Mouse (Mus musculus) CH12.LX (cell line): Measurements from ENCODE around the gene Olfr690. TPM values are rescaled to one million over a fixed set of nuclear protein-coding genes. Genes with fewer than 3 reads are reported as not detected.

Source experiments
- DNase-seq: peaks from one replicate; pipeline ENCODE4 v3.0.0-alpha.2; 2013; ENCODE audit errors: extremely low read depth
- H3K27ac ChIP-seq: 2 replicates; pipeline ENCODE4 v1.5.1; 2012; ENCODE audit warnings: low read depth, mild to moderate bottlenecking, control low read depth, moderate library complexity; ENCODE audit not compliant: insufficient read depth
- H3K27me3 ChIP-seq: replicated peaks from 2 replicates; pipeline ENCODE3; 2012; ENCODE audit warnings: inconsistent platforms
- H3K36me3 ChIP-seq, 2 experiments: replicated peaks in 1 of 2; 2 replicates each; pipeline versions ENCODE3 to v1.6.1; 2012; ENCODE audit warnings: inconsistent platforms in 1 of 2, low read length in 1 of 2, mild to moderate bottlenecking in 1 of 2, mixed read lengths in 1 of 2, moderate library complexity in 1 of 2; ENCODE audit not compliant: control insufficient read depth in 1 of 2, insufficient read depth in 1 of 2
- H3K4me1 ChIP-seq, 2 experiments: 2 replicates each; pipeline ENCODE4 v1.6.1; 2012; ENCODE audit warnings: inconsistent platforms in 1 of 2, moderate library complexity in 1 of 2; ENCODE audit not compliant: insufficient read depth in 2 of 2, control insufficient read depth in 1 of 2
- H3K4me2 ChIP-seq: 2 replicates; pipeline ENCODE4 v1.6.1; 2012; ENCODE audit warnings: low read depth, mild to moderate bottlenecking, control low read depth; ENCODE audit not compliant: poor library complexity, insufficient read depth, severe bottlenecking
- H3K4me3 ChIP-seq, 3 experiments: fragments of 150-350 bp in 1 of 3; sonication (generic) in 1 of 3; replicated peaks in 1 of 3; 2 replicates each; pipeline versions ENCODE3 to v1.5.1; 2011 to 2012; ENCODE audit warnings: low read depth in 2 of 3, low read length in 2 of 3, mild to moderate bottlenecking in 2 of 3, moderate library complexity in 2 of 3, control low read depth in 1 of 3, improper control_type of control experiment in 1 of 3, inconsistent platforms in 1 of 3, mixed read lengths in 1 of 3; ENCODE audit not compliant: poor library complexity in 1 of 3
- H3K79me2 ChIP-seq: replicated peaks from 2 replicates; pipeline ENCODE4 v1.6.1; 2012; ENCODE audit warnings: mild to moderate bottlenecking, moderate library complexity; ENCODE audit not compliant: control insufficient read depth, poor library complexity, insufficient read depth, severe bottlenecking; ENCODE audit errors: extremely low read depth
- H3K9ac ChIP-seq: 2 replicates; pipeline ENCODE4 v1.6.1; 2012; ENCODE audit warnings: low read depth, mild to moderate bottlenecking, control low read depth, moderate library complexity; ENCODE audit not compliant: insufficient read depth
- H3K9me3 ChIP-seq: replicated peaks from 2 replicates; pipeline ENCODE3; 2012; ENCODE audit warnings: low read length, inconsistent platforms, mixed read lengths
- BHLHE40 ChIP-seq: IDR thresholded peaks from 2 replicates; pipeline ENCODE4 v1.6.1; 2011; ENCODE audit warnings: mild to moderate bottlenecking, low read depth, low read length, improper control_type of control experiment
- CHD1 ChIP-seq: IDR thresholded peaks from 2 replicates; pipeline ENCODE4 v1.6.1; 2012; ENCODE audit warnings: low read depth, low read length, improper control_type of control experiment, inconsistent platforms
- CHD2 ChIP-seq: IDR thresholded peaks from 2 replicates; pipeline ENCODE4 v1.6.1; 2011; ENCODE audit warnings: low read length, improper control_type of control experiment
- CTCF ChIP-seq, 2 experiments: IDR thresholded peaks in 1 of 2; conservative IDR thresholded peaks in 1 of 2; 2 replicates each; pipeline ENCODE4 v1.5.1; 2011 to 2012; ENCODE audit warnings: low read depth in 2 of 2, low read length in 2 of 2, improper control_type of control experiment in 1 of 2, inconsistent platforms in 1 of 2, mild to moderate bottlenecking in 1 of 2, moderate library complexity in 1 of 2
- ELF1 ChIP-seq: IDR thresholded peaks from 2 replicates; pipeline ENCODE4 v1.6.1; 2014; ENCODE audit warnings: low read depth, mild to moderate bottlenecking, inconsistent platforms, low read length, improper control_type of control experiment
- EP300 ChIP-seq: IDR thresholded peaks from 2 replicates; pipeline ENCODE4 v1.6.1; 2011; ENCODE audit warnings: low read length, improper control_type of control experiment
- ETS1 ChIP-seq: conservative IDR thresholded peaks from 2 replicates; pipeline ENCODE4 v1.6.1; 2012; ENCODE audit warnings: low read depth, mild to moderate bottlenecking, inconsistent platforms, low read length, improper control_type of control experiment, moderate library complexity
- GABPA ChIP-seq: IDR thresholded peaks from 2 replicates; pipeline ENCODE4 v1.6.1; 2012; ENCODE audit warnings: low read depth, low read length, improper control_type of control experiment, inconsistent platforms; ENCODE audit not compliant: insufficient replicate concordance
- JUND ChIP-seq: conservative IDR thresholded peaks from 2 replicates; pipeline ENCODE4 v1.6.1; 2011; ENCODE audit warnings: low read depth, low read length, improper control_type of control experiment
- MAFK ChIP-seq: IDR thresholded peaks from 2 replicates; pipeline ENCODE4 v1.6.1; 2011; ENCODE audit warnings: low read length, improper control_type of control experiment; ENCODE audit not compliant: insufficient replicate concordance
- MAX ChIP-seq: IDR thresholded peaks from 2 replicates; pipeline ENCODE4 v1.6.1; 2011; ENCODE audit warnings: low read length, improper control_type of control experiment
- MEF2A ChIP-seq: IDR thresholded peaks from 2 replicates; pipeline ENCODE4 v1.6.1; 2014; ENCODE audit warnings: low read depth, mild to moderate bottlenecking, inconsistent platforms, low read length, improper control_type of control experiment, borderline replicate concordance
- MYC ChIP-seq: IDR thresholded peaks from 2 replicates; pipeline ENCODE4 v1.6.1; 2011; ENCODE audit warnings: low read depth, mild to moderate bottlenecking, improper control_type of control experiment, low read length
- NELFE ChIP-seq: IDR thresholded peaks from 2 replicates; pipeline ENCODE4 v1.6.1; 2011; ENCODE audit warnings: low read depth, low read length, improper control_type of control experiment
- NRF1 ChIP-seq: IDR thresholded peaks from 2 replicates; pipeline ENCODE4 v1.6.1; 2014; ENCODE audit warnings: low read depth, mild to moderate bottlenecking, inconsistent platforms, low read length, improper control_type of control experiment, moderate library complexity
- PAX5 ChIP-seq: IDR thresholded peaks from 2 replicates; pipeline ENCODE4 v1.6.1; 2012; ENCODE audit warnings: low read length, inconsistent platforms, mixed read lengths
- POLR2AphosphoS2 ChIP-seq: IDR thresholded peaks from 2 replicates; pipeline ENCODE4 v1.6.1; 2011; ENCODE audit warnings: low read depth, low read length, improper control_type of control experiment
- SMC3 ChIP-seq: IDR thresholded peaks from 2 replicates; pipeline ENCODE4 v1.6.1; 2011; ENCODE audit warnings: low read depth, low read length, improper control_type of control experiment
- TCF12 ChIP-seq: IDR thresholded peaks from 2 replicates; pipeline ENCODE4 v1.6.1; 2014; ENCODE audit warnings: low read depth, mild to moderate bottlenecking, inconsistent platforms, low read length, improper control_type of control experiment
- UBTF ChIP-seq: IDR thresholded peaks from 2 replicates; pipeline ENCODE4 v1.6.1; 2012; ENCODE audit warnings: low read depth, mild to moderate bottlenecking, inconsistent platforms, low read length, improper control_type of control experiment, moderate library complexity
- USF1 ChIP-seq: IDR thresholded peaks from 2 replicates; pipeline ENCODE4 v1.6.1; 2014; ENCODE audit warnings: low read depth, mild to moderate bottlenecking, inconsistent platforms, low read length, improper control_type of control experiment
- ZKSCAN1 ChIP-seq: IDR thresholded peaks from 2 replicates; pipeline ENCODE4 v1.6.1; 2012; ENCODE audit warnings: low read depth, inconsistent platforms, low read length, improper control_type of control experiment, borderline replicate concordance
- ZNF384 ChIP-seq: IDR thresholded peaks from 2 replicates; pipeline ENCODE4 v1.6.1; 2012; ENCODE audit warnings: low read depth, low read length, improper control_type of control experiment, inconsistent platforms
- dilution Hi-C: fragments of 300-500 bp; cut with MboI; formaldehyde crosslinking; loops from 2 replicates; pipeline ENCODE4 v1.14.3; 2020; ENCODE audit warnings: low sequenced_read_pairs; ENCODE audit not compliant: extremely low pct_unique_long_range_greater_than_20kb, extremely low pct_ligation_motif_present
- in situ Hi-C: fragments of 300-500 bp; cut with MboI; formaldehyde crosslinking; loops from 3 replicates; pipeline ENCODE4 v1.14.3; 2019; ENCODE audit warnings: low sequenced_read_pairs, low pct_ligation_motif_present, low pct_unique_long_range_greater_than_20kb, mixed read lengths
- polyA plus RNA-seq: library from polyadenylated mRNA; unstranded; fragments of >175 nt; gene quantifications from 2 replicates; pipeline ENCODE4 v1.2.1, GENCODE M21; 2012; ENCODE audit warnings: low read depth; ENCODE audit not compliant: insufficient read length
- total RNA-seq, 2 experiments: library from RNA; depleted of rRNA; stranded (reverse); fragments of 300-350 nt in 1 of 2; fragments of >200 nt in 1 of 2; gene quantifications; 2 replicates each; pipeline ENCODE4 v1.2.3; 2012 to 2014

Gene Olfr690
- total and polyA plus RNA-seq, 3 experiments = not detected

- no peak for DNase-seq
- H3K9ac ChIP-seq = no peak within 1 kb of the TSS
- in situ Hi-C loops (no loop called here), dilution Hi-C loops (no loop called here)
- no peak within 1 kb of the TSS for H3K4me3 ChIP-seq
- TF ChIP-seq EP300 = no peak
- no peak for TF ChIP-seq UBTF
- TF ChIP-seq ZNF384 = no peak
- TF ChIP-seq ZKSCAN1 = no peak
- TF ChIP-seq MEF2A = no peak
- no peak for TF ChIP-seq NRF1
- TF ChIP-seq PAX5 = no peak
- TF ChIP-seq ETS1 = no peak
- TF ChIP-seq CHD2 = no peak
- no peak for TF ChIP-seq SMC3
- TF ChIP-seq POLR2AphosphoS2 = no peak
- TF ChIP-seq ELF1 = no peak
- TF ChIP-seq NELFE = no peak
- no peak for TF ChIP-seq MYC
- TF ChIP-seq USF1 = no peak
- no peak for TF ChIP-seq BHLHE40
- TF ChIP-seq MAFK = no peak
- no peak for TF ChIP-seq CTCF (conservative IDR thresholded peaks at IDR 0.05 in 1 of 2, IDR thresholded peaks at IDR 0.05 in 1 of 2; ENCODE audit: low read depth in 2 of 2, low read length in 2 of 2)
- peaks cover 4 to 33% of the 10 kb centered on the region in 2 experiments for H3K36me3 ChIP-seq
- no peaks in the 10 kb centered on the region for H3K9me3 ChIP-seq
- H3K4me1 ChIP-seq = peaks cover 0 to 10% of the 10 kb centered on the region in 2 experiments; a peak in 2 of 4 replicates
- no peak within 1 kb of the TSS for H3K4me2 ChIP-seq
- no peak within 1 kb of the TSS for H3K27ac ChIP-seq
- H3K79me2 ChIP-seq = no peaks in the 10 kb centered on the region
- no peaks in the 10 kb centered on the region for H3K27me3 ChIP-seq
These were observed 41.0 kb upstream of the Olfr690 start, which contains the start of gene Gm5901 for GRCm38 (mm10) chr7:105374866-105375265. Gm5901 (plus strand) TSS chr7:105375038.

DNA sequence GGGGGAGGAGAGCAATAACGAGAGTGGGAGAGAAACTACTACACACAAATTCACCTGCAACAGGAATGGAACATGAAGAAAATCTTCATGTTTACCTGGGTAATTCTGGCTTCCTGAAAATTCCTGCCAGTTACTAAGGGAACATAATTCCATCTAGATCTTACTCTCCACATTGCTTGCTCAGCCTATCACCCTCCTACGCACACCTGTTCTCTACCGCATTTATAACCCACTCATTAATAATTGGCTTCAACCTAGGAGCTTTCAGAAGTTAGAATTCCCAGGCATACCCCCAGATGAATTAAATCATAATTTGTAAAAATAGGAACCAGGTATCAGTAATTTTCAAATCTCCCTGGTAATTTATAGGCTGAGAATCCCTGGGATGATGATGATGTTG, 40.1 kb upstream of the Olfr690 start:
- Histone ChIP-seq H3K27me3 (no peaks in the 10 kb centered on the region), H3K9ac (no peak overlapping the region), H3K4me2 (no peak overlapping the region), H3K79me2 (no peaks in the 10 kb centered on the region), H3K4me1 (peaks cover 0 to 10% of the 10 kb centered on the region in 2 experiments; a peak in 2 of 4 replicates), H3K9me3 (no peaks in the 10 kb centered on the region), H3K36me3 (peaks cover 2 to 26% of the 10 kb centered on the region in 2 experiments), H3K4me3 (no peak overlapping the region), H3K27ac (no peak overlapping the region)
- no peak for TF ChIP-seq ETS1
- no peak for TF ChIP-seq TCF12
- TF ChIP-seq MEF2A = no peak
- no peak for TF ChIP-seq GABPA
- no peak for TF ChIP-seq JUND
- no peak for TF ChIP-seq MAX
- TF ChIP-seq CHD1 = no peak
- DNase-seq = no peak
- dilution Hi-C loops (no loop called here), in situ Hi-C loops (no loop called here)
